Mouse (Mus musculus) intestine, postnatal 0 days (tissue): ENCODE data around the gene Ephb2. TPM values are rescaled to one million over a fixed set of nuclear protein-coding genes. Genes with fewer than 3 reads are reported as not detected.

Source experiments
- ATAC-seq: fragments of 200-750 bp; cut with Nextera tagmentation; 2 replicates; pipeline ENCODE4 v1.8.0; 2017; ENCODE audit warnings: mild to moderate bottlenecking, moderate TSS enrichment, moderate library complexity
- H3K27ac ChIP-seq: fragments of 300-500 bp; sonication (generic); 2 replicates; pipeline ENCODE4 v1.5.1; 2014; ENCODE audit warnings: mild to moderate bottlenecking, low read depth, low read length, moderate library complexity
- H3K27me3 ChIP-seq: fragments of 300-500 bp; sonication (generic); replicated peaks from 2 replicates; pipeline ENCODE4 v1.6.1; 2014; ENCODE audit warnings: low read length, mixed read lengths; ENCODE audit not compliant: control insufficient read depth, insufficient read depth
- H3K36me3 ChIP-seq: fragments of 300-500 bp; sonication (generic); 2 replicates; pipeline ENCODE4 v1.6.1; 2014; ENCODE audit warnings: mild to moderate bottlenecking, moderate library complexity; ENCODE audit not compliant: control insufficient read depth, insufficient read depth
- H3K4me1 ChIP-seq: fragments of 300-500 bp; sonication (generic); replicated peaks from 2 replicates; pipeline ENCODE4 v1.6.1; 2014; ENCODE audit warnings: antibody characterized with exemption, low read length, mixed read lengths; ENCODE audit not compliant: control insufficient read depth, insufficient read depth
- H3K4me2 ChIP-seq: fragments of 300-500 bp; sonication (generic); replicated peaks from 2 replicates; pipeline ENCODE4 v1.6.1; 2014; ENCODE audit warnings: low read depth, mild to moderate bottlenecking, moderate library complexity
- H3K4me3 ChIP-seq: fragments of 300-500 bp; sonication (generic); 2 replicates; pipeline ENCODE4 v1.5.1; 2014; ENCODE audit warnings: low read depth, low read length
- H3K9ac ChIP-seq: fragments of 300-500 bp; sonication (generic); 2 replicates; pipeline ENCODE4 v1.6.1; 2014; ENCODE audit warnings: mild to moderate bottlenecking, low read depth, low read length
- H3K9me3 ChIP-seq: fragments of 300-500 bp; sonication (generic); 2 replicates; pipeline ENCODE4 v1.6.1; 2016; ENCODE audit warnings: mixed run types; ENCODE audit not compliant: control insufficient read depth
- CTCF ChIP-seq: sonication (generic); IDR thresholded peaks from 2 replicates; pipeline ENCODE4 v1.5.1; 2016; ENCODE audit warnings: low read depth, mild to moderate bottlenecking, control low read depth, antibody characterized with exemption, moderate library complexity
- WGBS: fragments of 180-500 bp; shearing (Covaris S2); extraction: QIAGEN DNeasy Blood & Tissue Kit; methylation state at CpG from one replicate; pipeline ENCODE4 v1.1.7; 2014; 5-methylcytosine and 5-hydroxymethylcytosine counted together
- polyA plus RNA-seq: library from polyadenylated mRNA; unstranded; fragments of >200 nt; fragmentation: Nextera tagmentation; extraction: Ambion mirVana; gene quantifications from 2 replicates; pipeline ENCODE4 v1.2.1, GENCODE M21; 2015

The Ephb2 gene
- polyA plus RNA-seq, 1 experiment from 2014 or later, result 5.7 TPM

- H3K9me3 ChIP-seq, result no peaks in the 10 kb centered on the region
- no peak for ATAC-seq
- no peak for TF ChIP-seq CTCF
- H3K4me2 ChIP-seq, result peak overlapping the region; percentile 98
- H3K4me1 ChIP-seq, result no peaks in the 10 kb centered on the region; the same call in none of the 2 replicates
- no peaks in the 10 kb centered on the region for H3K36me3 ChIP-seq
- no peak overlapping the region for H3K27ac ChIP-seq
- no peaks in the 10 kb centered on the region for H3K27me3 ChIP-seq
- WGBS, result 10% methylated on average over 12 of the region's 12 CpGs
- 0 out of 2 replicates have a peak overlapping the region, but pooled peaks have one; percentile 7 for H3K9ac ChIP-seq
- peak overlapping the region; percentile 73 for H3K4me3 ChIP-seq
Observed at GRCm38 (mm10) chr4:136834439-136834814, 1.4 kb downstream of the Ephb2 start.

GRCm38 (mm10) chr4:136833619-136834351, 2.0 kb downstream of the Ephb2 start:
- no peak for TF ChIP-seq CTCF
- WGBS, result 49% methylated on average over 21 of the region's 21 CpGs
- no peak overlapping the region; the same call in 1 of the 2 replicates for H3K27ac ChIP-seq
- no peaks in the 10 kb centered on the region for H3K9me3 ChIP-seq
- H3K4me3 ChIP-seq, result peak overlapping the region; percentile 73
- H3K4me2 ChIP-seq, result peak overlapping the region; percentile 98
- no peak for ATAC-seq
- H3K4me1 ChIP-seq, result peaks cover 4% of the 10 kb centered on the region
- H3K36me3 ChIP-seq, result no peaks in the 10 kb centered on the region
- H3K9ac ChIP-seq, result 0 out of 2 replicates have a peak overlapping the region, but pooled peaks have one; percentile 7
- no peaks in the 10 kb centered on the region for H3K27me3 ChIP-seq

GRCm38 (mm10) chr4:136832559-136833232, 3.1 kb downstream of the Ephb2 start:
- no peak for TF ChIP-seq CTCF
- H3K27ac ChIP-seq, result no peak overlapping the region
- H3K4me2 ChIP-seq, result no peak overlapping the region

GRCm38 (mm10) chr4:136830272-136830823, 5.4 kb downstream of the Ephb2 start:
- H3K9me3 ChIP-seq, result no peaks in the 10 kb centered on the region
- H3K27me3 ChIP-seq, result no peaks in the 10 kb centered on the region
- WGBS, result 49% methylated on average over 9 of the region's 9 CpGs
- no peak overlapping the region for H3K27ac ChIP-seq
- H3K4me3 ChIP-seq, result no peak overlapping the region
- no peak for ATAC-seq
- peaks cover 6% of the 10 kb centered on the region for H3K4me1 ChIP-seq
- peaks cover 7% of the 10 kb centered on the region; the same call in 1 of the 2 replicates for H3K36me3 ChIP-seq
- H3K9ac ChIP-seq, result no peak overlapping the region
- TF ChIP-seq CTCF, result no peak
- peak overlapping the region; percentile 38 for H3K4me2 ChIP-seq

More at GRCm38 (mm10) chr4:136832559-136833232, 3.1 kb downstream of the Ephb2 start:
- H3K27me3 ChIP-seq, result no peaks in the 10 kb centered on the region
- WGBS, result 52% methylated on average over 16 of the region's 16 CpGs
- no peak overlapping the region for H3K9ac ChIP-seq
- H3K9me3 ChIP-seq, result no peaks in the 10 kb centered on the region
- H3K4me3 ChIP-seq, result no peak overlapping the region
- no peak for ATAC-seq
- peaks cover 6% of the 10 kb centered on the region for H3K4me1 ChIP-seq
- peaks cover 3% of the 10 kb centered on the region; the same call in 1 of the 2 replicates for H3K36me3 ChIP-seq

GRCm38 (mm10) chr4:136829837-136830236, 6.0 kb downstream of the Ephb2 start:
- H3K9ac ChIP-seq, result no peak overlapping the region
- H3K27ac ChIP-seq, result no peak overlapping the region; the same call in 1 of the 2 replicates
- WGBS, result 32% methylated on average over 9 of the region's 9 CpGs
- ATAC-seq, result peak; percentile 78
- H3K4me1 ChIP-seq, result peaks cover 6% of the 10 kb centered on the region
- no peak overlapping the region for H3K4me3 ChIP-seq
- no peaks in the 10 kb centered on the region for H3K9me3 ChIP-seq
- H3K36me3 ChIP-seq, result peaks cover 7% of the 10 kb centered on the region; the same call in 1 of the 2 replicates
- H3K4me2 ChIP-seq, result peak overlapping the region; percentile 38
- peak; percentile 24; the same call in 1 of the 2 replicates for TF ChIP-seq CTCF
- H3K27me3 ChIP-seq, result no peaks in the 10 kb centered on the region
